Mouse (Mus musculus): ENCODE data around the gene Faap20. TPM values are rescaled to one million over a fixed set of nuclear protein-coding genes. Genes with fewer than 3 reads are reported as not detected.
A peak's percentile ranks its signal among the peaks of the same experiment; 100 is the strongest.
"Not testable (repeated sequence)": the region's sequence is repeated elsewhere in the genome, so short reads cannot be mapped to it uniquely, and the experiment has no call there.

The Faap20 gene
- polyA plus RNA-seq, 1 experiment from 2014 or later: 70.4 TPM

DNA sequence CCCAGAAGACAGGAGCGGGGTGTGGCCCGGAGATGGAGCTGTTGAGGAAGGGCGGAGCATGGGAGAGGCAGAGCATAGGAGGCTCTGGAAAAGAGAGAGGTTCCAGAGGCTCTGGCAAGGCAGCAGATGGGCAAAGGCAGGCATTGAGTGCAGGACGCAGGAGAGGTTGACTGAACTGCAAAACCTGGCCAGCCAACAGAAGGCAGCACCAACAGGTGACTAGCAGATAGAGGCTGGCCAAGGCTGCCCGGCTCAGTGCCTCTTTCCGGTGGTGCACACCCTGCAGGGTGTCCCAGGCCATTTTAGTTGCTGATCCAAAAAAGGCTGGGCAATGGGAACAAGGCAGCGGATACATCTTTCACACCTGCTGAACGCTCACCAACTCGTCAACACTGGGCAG lies 7.8 kb upstream of the Faap20 start:
- Histone ChIP-seq H3K27ac (ENCODE audit: low read length) (no peak overlapping the region), H3K9me3 (ENCODE audit: control insufficient read depth, low read length) (no peaks in the 10 kb centered on the region), H3K9ac (ENCODE audit: low read depth, low read length) (no peak overlapping the region), H3K4me3 (ENCODE audit: low read length) (no peak overlapping the region), H3K36me3 (ENCODE audit: control insufficient read depth, insufficient read depth, low read length) (no peaks in the 10 kb centered on the region), H3K4me1 (ENCODE audit: control insufficient read depth, insufficient read depth, low read length) (peaks cover 21% of the 10 kb centered on the region), H3K27me3 (replicated peaks; ENCODE audit: control insufficient read depth, insufficient read depth, low read length) (no peaks in the 10 kb centered on the region), H3K4me2 (ENCODE audit: low read depth, low read length) (no peak overlapping the region)
- 72% methylated on average over 9 of the region's 9 CpGs for WGBS
- ATAC-seq: no peak

DNA sequence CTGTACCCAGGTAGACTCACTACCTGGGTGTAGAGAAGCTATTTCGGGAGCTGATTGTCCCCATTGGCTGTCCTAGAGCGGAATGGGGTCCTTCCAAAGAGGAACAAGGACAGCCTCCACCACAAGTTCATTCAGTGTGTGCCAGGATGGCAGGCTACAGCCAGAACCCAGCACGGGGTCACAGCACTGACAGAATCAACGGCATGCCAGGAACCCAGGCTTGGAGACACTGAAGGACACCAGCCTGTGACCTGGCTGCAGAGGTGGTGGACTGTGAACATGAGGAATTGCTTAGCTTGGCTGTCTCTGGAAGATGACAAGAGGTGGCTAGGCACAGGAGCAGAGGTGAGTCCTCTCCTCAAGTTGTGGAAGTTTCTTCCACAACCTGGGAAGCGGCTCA lies 7.3 kb upstream of the Faap20 start:
- no peak overlapping the region for H3K27ac ChIP-seq (ENCODE audit: low read length)
- no peaks in the 10 kb centered on the region for H3K27me3 ChIP-seq (replicated peaks; ENCODE audit: control insufficient read depth, insufficient read depth, low read length)
- H3K9me3 ChIP-seq (ENCODE audit: control insufficient read depth, low read length): no peaks in the 10 kb centered on the region
- no peak for ATAC-seq
- no peak overlapping the region for H3K9ac ChIP-seq (ENCODE audit: low read depth, low read length)
- H3K4me3 ChIP-seq (ENCODE audit: low read length): no peak overlapping the region
- WGBS: 93% methylated on average over 5 of the region's 5 CpGs
- no peak overlapping the region for H3K4me2 ChIP-seq (ENCODE audit: low read depth, low read length)
- H3K36me3 ChIP-seq (ENCODE audit: control insufficient read depth, insufficient read depth, low read length): no peaks in the 10 kb centered on the region
- H3K4me1 ChIP-seq (ENCODE audit: control insufficient read depth, insufficient read depth, low read length): peaks cover 18% of the 10 kb centered on the region

DNA sequence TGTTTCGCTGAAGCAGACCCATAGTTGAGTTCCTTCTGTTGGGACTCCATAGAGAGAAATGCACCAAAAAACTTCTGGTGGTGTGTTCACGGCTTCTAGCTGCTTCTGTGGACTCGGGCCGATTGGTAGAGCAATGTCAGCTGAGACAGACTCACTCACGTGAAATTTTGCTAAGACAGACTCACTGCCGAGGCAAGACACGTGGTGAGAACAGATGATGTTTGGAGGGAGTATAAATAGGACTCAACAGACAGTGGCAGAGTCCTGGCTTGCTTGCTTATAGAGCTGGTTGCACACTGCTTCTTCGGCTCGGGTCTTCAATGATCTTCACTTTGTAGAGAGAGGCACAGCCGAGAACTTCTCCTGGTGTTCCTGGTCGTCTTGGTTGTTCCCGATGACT lies 6.4 kb upstream of the Faap20 start:
- Histone ChIP-seq H3K4me1 (ENCODE audit: control insufficient read depth, insufficient read depth, low read length) (peaks cover 9% of the 10 kb centered on the region), H3K4me2 (ENCODE audit: low read depth, low read length) (no peak overlapping the region), H3K36me3 (ENCODE audit: control insufficient read depth, insufficient read depth, low read length) (no peaks in the 10 kb centered on the region), H3K9ac (ENCODE audit: low read depth, low read length) (no peak overlapping the region), H3K27ac (ENCODE audit: low read length) (no peak overlapping the region), H3K27me3 (replicated peaks; ENCODE audit: control insufficient read depth, insufficient read depth, low read length) (no peaks in the 10 kb centered on the region), H3K9me3 (ENCODE audit: control insufficient read depth, low read length) (no peaks in the 10 kb centered on the region), H3K4me3 (ENCODE audit: low read length) (no peak overlapping the region)
- ATAC-seq: no peak
- 81% methylated on average over 12 of the region's 12 CpGs for WGBS

DNA sequence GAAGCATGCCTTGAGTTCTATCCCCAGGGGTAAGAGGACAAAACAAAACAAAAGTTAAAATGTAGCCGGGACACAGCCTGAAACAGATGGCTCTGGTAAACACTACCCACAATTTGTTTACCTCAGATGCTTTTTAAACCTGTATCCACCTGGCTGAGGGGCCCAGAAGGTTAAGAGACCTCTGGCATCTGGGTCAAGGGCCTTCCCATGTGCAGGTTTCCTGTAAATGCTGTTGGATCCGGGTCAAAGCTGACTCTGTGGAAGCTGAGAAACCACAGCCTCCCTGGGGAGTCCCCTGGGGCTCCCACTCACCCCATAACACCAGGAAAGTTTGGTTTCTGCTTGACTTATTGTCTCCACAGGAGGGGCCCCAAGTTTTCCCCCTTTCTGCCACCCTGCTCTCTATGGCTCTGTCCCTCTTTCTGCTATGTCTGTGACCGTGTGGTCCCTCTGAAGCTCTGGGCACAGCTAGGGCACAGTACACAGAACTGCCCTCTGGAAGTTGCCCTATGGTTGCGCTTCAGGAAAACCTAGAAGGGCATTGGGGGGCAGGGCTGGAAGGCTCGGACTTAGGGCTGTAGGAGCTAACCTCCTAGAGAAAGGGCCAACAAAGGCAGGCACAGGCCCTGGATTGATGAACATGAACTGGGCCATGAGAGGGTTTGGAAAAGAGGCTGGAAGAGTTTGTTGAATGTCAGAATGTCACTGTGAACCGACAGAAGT lies 3.7 kb upstream of the Faap20 start:
- H3K4me3 ChIP-seq (ENCODE audit: low read length): no peak overlapping the region
- H3K9me3 ChIP-seq (ENCODE audit: control insufficient read depth, low read length): no peaks in the 10 kb centered on the region
- H3K27me3 ChIP-seq (replicated peaks; ENCODE audit: control insufficient read depth, insufficient read depth, low read length): no peaks in the 10 kb centered on the region
- peak overlapping the region; percentile 6; the same call in 1 of the 2 replicates for H3K9ac ChIP-seq (ENCODE audit: low read depth, low read length)
- peaks cover 14% of the 10 kb centered on the region; the same call in 1 of the 2 replicates for H3K4me1 ChIP-seq (ENCODE audit: control insufficient read depth, insufficient read depth, low read length)
- no peak overlapping the region for H3K27ac ChIP-seq (ENCODE audit: low read length)
- no peaks in the 10 kb centered on the region for H3K36me3 ChIP-seq (ENCODE audit: control insufficient read depth, insufficient read depth, low read length)
- 51% methylated on average over 6 of the region's 6 CpGs for WGBS
- ATAC-seq: no peak
- no peak overlapping the region for H3K4me2 ChIP-seq (ENCODE audit: low read depth, low read length)

DNA sequence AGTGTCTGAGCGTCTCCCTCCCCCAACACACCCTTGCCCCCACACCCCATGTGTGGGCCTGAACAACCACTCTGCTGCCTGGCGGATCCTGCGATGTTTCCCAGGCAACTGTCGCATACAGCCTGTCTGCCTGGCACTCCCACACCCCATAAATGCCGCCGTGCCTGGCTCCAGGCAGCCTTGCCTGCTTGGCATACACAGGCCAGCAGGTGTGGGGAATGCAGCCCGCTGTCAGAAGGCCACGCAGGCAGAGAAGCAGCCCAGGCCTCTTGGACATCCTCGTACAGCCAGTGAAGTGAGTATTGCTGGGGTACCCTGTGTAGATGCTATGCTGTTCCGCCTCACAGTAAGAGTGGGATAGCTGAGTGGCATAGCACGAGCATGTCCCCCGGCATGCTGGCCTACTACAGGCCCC lies 2.9 kb upstream of the Faap20 start:
- Histone ChIP-seq H3K27me3 (replicated peaks; ENCODE audit: control insufficient read depth, insufficient read depth, low read length) (no peaks in the 10 kb centered on the region), H3K4me2 (ENCODE audit: low read depth, low read length) (no peak overlapping the region), H3K27ac (ENCODE audit: low read length) (no peak overlapping the region; the same call in 1 of the 2 replicates), H3K4me3 (ENCODE audit: low read length) (no peak overlapping the region), H3K36me3 (ENCODE audit: control insufficient read depth, insufficient read depth, low read length) (no peaks in the 10 kb centered on the region), H3K4me1 (ENCODE audit: control insufficient read depth, insufficient read depth, low read length) (peaks cover 14% of the 10 kb centered on the region; the same call in 1 of the 2 replicates), H3K9ac (ENCODE audit: low read depth, low read length) (peak overlapping the region; percentile 35; the same call in 1 of the 2 replicates), H3K9me3 (ENCODE audit: control insufficient read depth, low read length) (no peaks in the 10 kb centered on the region)
- 71% methylated on average over 12 of the region's 12 CpGs for WGBS
- ATAC-seq: no peak

DNA sequence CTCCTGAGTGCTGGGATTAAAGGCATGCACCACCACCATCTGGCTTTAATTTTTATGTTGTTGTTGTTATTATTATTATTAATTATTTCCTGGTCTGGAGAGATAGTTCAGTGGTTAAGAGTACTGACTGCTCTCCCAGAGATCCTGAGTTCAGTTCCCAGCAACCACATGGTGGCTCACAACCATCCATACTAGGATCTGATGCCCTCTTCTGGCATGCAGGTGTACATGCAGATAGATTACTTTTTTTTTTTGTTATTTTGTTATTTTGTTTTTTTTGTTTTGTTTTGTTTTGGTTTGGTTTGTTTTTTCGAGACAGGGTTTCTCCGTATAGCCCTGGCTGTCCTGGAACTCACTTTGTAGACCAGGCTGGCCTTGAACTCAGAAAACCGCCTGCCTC lies 1.5 kb upstream of the Faap20 start:
- H3K36me3 ChIP-seq (ENCODE audit: control insufficient read depth, insufficient read depth, low read length); H3K9me3 ChIP-seq (ENCODE audit: control insufficient read depth, low read length); ATAC-seq; H3K9ac ChIP-seq (ENCODE audit: low read depth, low read length); H3K27me3 ChIP-seq (replicated peaks; ENCODE audit: control insufficient read depth, insufficient read depth, low read length); H3K4me2 ChIP-seq (ENCODE audit: low read depth, low read length); H3K4me3 ChIP-seq (ENCODE audit: low read length); H3K27ac ChIP-seq (ENCODE audit: low read length): not testable (repeated sequence)
- WGBS: 93% methylated on average over 3 of the region's 3 CpGs
- H3K4me1 ChIP-seq (ENCODE audit: control insufficient read depth, insufficient read depth, low read length): peaks cover 23% of the 10 kb centered on the region

DNA sequence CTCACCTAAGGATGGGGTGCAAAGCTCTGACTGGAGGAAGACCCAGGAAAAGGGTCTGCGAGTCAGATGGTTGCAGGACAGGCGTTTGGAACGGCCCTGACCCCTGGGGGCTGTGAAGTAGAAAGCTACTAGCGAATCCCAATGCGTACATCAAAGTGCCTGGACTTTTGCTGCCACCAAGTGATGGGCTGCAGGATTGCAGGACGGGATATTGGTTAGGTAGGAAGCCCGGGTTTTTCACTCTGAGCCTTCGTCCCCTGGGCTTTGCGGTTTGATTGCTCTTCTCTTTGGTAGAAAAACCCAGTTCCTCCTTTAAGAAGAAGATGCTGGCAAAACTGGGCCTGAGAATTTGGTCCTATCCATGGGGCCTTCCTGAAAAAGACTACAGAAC lies 350 bp upstream of the Faap20 start:
- Histone ChIP-seq H3K9ac (ENCODE audit: low read depth, low read length) (peak overlapping the region; percentile 86), H3K27me3 (replicated peaks; ENCODE audit: control insufficient read depth, insufficient read depth, low read length) (no peaks in the 10 kb centered on the region), H3K4me2 (ENCODE audit: low read depth, low read length) (peak overlapping the region; percentile 92), H3K9me3 (ENCODE audit: control insufficient read depth, low read length) (no peaks in the 10 kb centered on the region), H3K27ac (ENCODE audit: low read length) (peak overlapping the region; percentile 99), H3K4me1 (ENCODE audit: control insufficient read depth, insufficient read depth, low read length) (peaks cover 23% of the 10 kb centered on the region), H3K36me3 (ENCODE audit: control insufficient read depth, insufficient read depth, low read length) (no peaks in the 10 kb centered on the region), H3K4me3 (ENCODE audit: low read length) (peak overlapping the region; percentile 63)
- ATAC-seq: peak; percentile 76
- WGBS: under 1% methylated on average over 9 of the region's 9 CpGs

DNA sequence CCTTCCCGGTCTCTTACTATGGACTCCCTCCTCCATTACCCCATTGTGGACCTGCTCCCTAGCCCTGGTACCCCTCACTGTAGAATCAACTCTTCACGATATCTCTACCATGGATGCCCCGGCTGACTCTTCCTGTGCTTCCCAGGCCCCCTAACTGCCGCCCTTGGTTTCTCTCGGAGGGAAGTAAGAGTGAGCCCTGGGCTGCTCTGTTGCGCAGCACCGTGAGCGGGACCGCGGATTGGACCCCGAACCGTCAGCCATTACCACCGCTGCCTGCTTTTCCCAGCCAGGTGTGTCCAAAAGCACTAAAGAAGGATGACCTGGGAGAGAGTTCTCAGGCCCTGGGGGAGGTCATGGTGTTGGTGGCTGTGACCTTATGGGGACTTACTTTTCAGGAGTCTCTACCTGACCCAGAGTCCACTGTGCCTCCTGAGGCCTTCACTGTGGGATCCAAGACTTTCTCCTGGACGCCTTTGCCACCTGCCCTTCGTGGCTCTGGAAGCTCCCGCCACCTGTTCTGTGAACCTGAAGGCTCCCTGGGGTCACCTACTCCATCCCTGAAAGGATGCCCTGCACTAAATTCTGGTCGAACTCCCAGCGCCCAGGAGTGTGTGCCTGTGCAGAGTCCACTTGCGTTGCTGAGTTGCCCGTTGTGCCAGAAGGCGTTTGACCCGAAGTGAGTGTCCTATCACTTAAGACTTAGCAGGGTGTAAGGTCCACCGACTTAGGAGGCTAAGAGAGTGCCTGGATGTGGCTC lies 937 bp downstream of the Faap20 start:
- ATAC-seq: peak; percentile 40
- peaks cover 23% of the 10 kb centered on the region for H3K4me1 ChIP-seq (ENCODE audit: control insufficient read depth, insufficient read depth, low read length)

DNA sequence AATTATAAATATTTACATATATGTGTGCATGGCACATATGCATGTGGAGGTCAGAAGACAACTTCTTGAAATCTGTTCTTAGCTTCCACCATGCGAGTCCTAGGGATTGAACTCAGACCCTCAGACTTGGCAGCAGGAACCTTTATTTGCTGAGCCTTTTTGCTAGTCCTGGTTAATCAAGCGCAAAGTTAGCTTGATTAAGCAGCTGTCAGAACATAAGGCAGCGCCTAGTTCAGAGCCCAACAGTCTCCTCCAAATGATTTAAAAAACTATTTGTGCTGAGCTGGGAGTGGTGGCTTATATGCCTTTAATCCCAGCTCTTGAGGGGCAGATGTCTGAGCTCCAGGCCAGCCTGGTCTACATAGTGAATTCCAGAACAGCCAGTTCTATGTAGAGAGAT lies 1.5 kb downstream of the Faap20 start:
- Histone ChIP-seq H3K4me3 (ENCODE audit: low read length) (0 out of 2 replicates have a peak overlapping the region, but pooled peaks have one; percentile 63), H3K9me3 (ENCODE audit: control insufficient read depth, low read length) (no peaks in the 10 kb centered on the region), H3K27ac (ENCODE audit: low read length) (peak overlapping the region; percentile 99), H3K4me2 (ENCODE audit: low read depth, low read length) (peak overlapping the region; percentile 92), H3K27me3 (replicated peaks; ENCODE audit: control insufficient read depth, insufficient read depth, low read length) (no peaks in the 10 kb centered on the region), H3K36me3 (ENCODE audit: control insufficient read depth, insufficient read depth, low read length) (no peaks in the 10 kb centered on the region), H3K4me1 (ENCODE audit: control insufficient read depth, insufficient read depth, low read length) (peaks cover 18% of the 10 kb centered on the region), H3K9ac (ENCODE audit: low read depth, low read length) (peak overlapping the region; percentile 86; the same call in 1 of the 2 replicates)
- WGBS: 48% methylated on average over 3 of the region's 3 CpGs
- no peak for ATAC-seq

More for the DNA sequence above, 937 bp downstream of the Faap20 start:
- Histone ChIP-seq H3K27me3 (replicated peaks; ENCODE audit: control insufficient read depth, insufficient read depth, low read length) (no peaks in the 10 kb centered on the region), H3K36me3 (ENCODE audit: control insufficient read depth, insufficient read depth, low read length) (no peaks in the 10 kb centered on the region), H3K9me3 (ENCODE audit: control insufficient read depth, low read length) (no peaks in the 10 kb centered on the region), H3K4me3 (ENCODE audit: low read length) (peak overlapping the region; percentile 63), H3K27ac (ENCODE audit: low read length) (peak overlapping the region; percentile 99), H3K9ac (ENCODE audit: low read depth, low read length) (peak overlapping the region; percentile 86), H3K4me2 (ENCODE audit: low read depth, low read length) (peak overlapping the region; percentile 92)
- 8% methylated on average over 23 of the region's 23 CpGs for WGBS
